Mouse (Mus musculus) liver, embryonic 15.5 days (tissue): ENCODE data around the gene Psmd12. TPM values are rescaled to one million over a fixed set of nuclear protein-coding genes. Genes with fewer than 3 reads are reported as not detected.
"Not testable (repeated sequence)": the region's sequence is repeated elsewhere in the genome, so short reads cannot be mapped to it uniquely, and the experiment has no call there.

Experiments used
- ATAC-seq: fragments of 200-750 bp; cut with Nextera tagmentation; 2 replicates; pipeline ENCODE4 v1.8.0; 2017; ENCODE audit warnings: moderate number of reproducible peaks, mild to moderate bottlenecking, moderate library complexity; ENCODE audit not compliant: insufficient read depth
- H3K27ac ChIP-seq: fragments of 300-500 bp; sonication (generic); replicated peaks from 2 replicates; pipeline ENCODE4 v1.5.1; 2015; ENCODE audit warnings: mild to moderate bottlenecking, inconsistent platforms
- H3K27me3 ChIP-seq: fragments of 300-500 bp; sonication (generic); 2 replicates; pipeline ENCODE4 v1.6.1; 2015; ENCODE audit warnings: mild to moderate bottlenecking, inconsistent platforms
- H3K36me3 ChIP-seq: fragments of 300-500 bp; sonication (generic); replicated peaks from 2 replicates; pipeline ENCODE4 v1.6.1; 2015; ENCODE audit warnings: moderate library complexity, mild to moderate bottlenecking, inconsistent platforms
- H3K4me1 ChIP-seq: fragments of 300-500 bp; sonication (generic); replicated peaks from 2 replicates; pipeline ENCODE4 v1.6.1; 2015; ENCODE audit warnings: inconsistent platforms
- H3K4me2 ChIP-seq: fragments of 300-500 bp; sonication (generic); 2 replicates; pipeline ENCODE4 v1.6.1; 2015; ENCODE audit warnings: moderate library complexity, mild to moderate bottlenecking, inconsistent platforms
- H3K4me3 ChIP-seq: fragments of 300-500 bp; sonication (generic); replicated peaks from 2 replicates; pipeline ENCODE4 v1.5.1; 2015; ENCODE audit warnings: mild to moderate bottlenecking, inconsistent platforms
- H3K9ac ChIP-seq: fragments of 300-500 bp; sonication (generic); 2 replicates; pipeline ENCODE4 v1.6.1; 2015; ENCODE audit warnings: moderate library complexity, mild to moderate bottlenecking, inconsistent platforms
- H3K9me3 ChIP-seq: fragments of 300-500 bp; sonication (generic); replicated peaks from 2 replicates; pipeline ENCODE4 v1.6.1; 2016; ENCODE audit warnings: inconsistent platforms
- WGBS: fragments of 180-500 bp; shearing (Covaris S2); methylation state at CpG from one replicate; pipeline ENCODE4 v1.1.7; 2015; ENCODE audit warnings: mixed read lengths; ENCODE audit not compliant: insufficient replicate concordance; 5-methylcytosine and 5-hydroxymethylcytosine counted together
- polyA plus RNA-seq: library from polyadenylated mRNA; unstranded; fragments of >200 nt; fragmentation: Nextera tagmentation; extraction: Ambion mirVana; gene quantifications from 2 replicates; pipeline ENCODE4 v1.2.1, GENCODE M21; 2015

Psmd12 gene
- polyA plus RNA-seq, 1 experiment from 2014 or later: 88.4 TPM

- Histone ChIP-seq H3K9ac (no peak overlapping the region), H3K4me2 (no peak overlapping the region), H3K36me3 (no peaks in the 10 kb centered on the region), H3K4me3 (no peak overlapping the region), H3K27ac (no peak overlapping the region), H3K27me3 (no peaks in the 10 kb centered on the region), H3K9me3 (no peaks in the 10 kb centered on the region), H3K4me1 (peaks cover 40% of the 10 kb centered on the region)
- 83% methylated on average over 3 of the region's 3 CpGs for WGBS
- ATAC-seq: no peak
Measured at GRCm38 (mm10) chr11:107472304-107472703, 7.0 kb upstream of the Psmd12 start.

DNA sequence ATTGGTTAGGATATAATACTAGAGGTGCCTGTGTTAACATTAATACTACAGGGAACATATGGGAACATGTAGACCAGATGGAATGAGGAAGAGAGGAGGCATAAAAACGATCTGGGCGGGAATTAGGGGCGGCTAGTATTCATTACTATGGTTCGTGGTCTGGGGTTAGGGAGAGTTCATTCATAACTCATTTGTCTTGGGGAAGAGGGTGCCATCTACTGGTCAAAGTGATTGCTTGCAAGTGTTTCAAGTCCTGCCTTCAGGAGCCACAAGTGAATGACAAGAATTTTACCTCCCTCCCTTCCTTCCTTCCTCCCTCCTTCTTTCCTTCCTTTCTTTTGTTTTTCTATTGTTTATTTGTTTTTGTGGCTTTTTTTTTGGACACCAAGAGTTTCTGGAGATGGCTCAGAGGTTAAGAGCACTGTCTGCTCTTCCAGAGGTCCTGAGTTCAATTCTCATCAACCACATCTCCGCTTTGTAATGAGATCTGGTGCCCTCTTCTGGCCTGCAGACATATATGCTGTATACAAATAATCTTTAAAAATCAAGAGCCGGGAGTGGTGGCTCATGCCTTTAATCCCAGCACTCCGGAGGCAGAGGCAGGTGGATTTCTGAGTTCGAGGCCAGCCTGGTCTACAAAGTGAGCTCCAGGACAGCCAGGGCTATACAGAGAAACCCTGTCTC is 6.0 kb upstream of the Psmd12 start:
- 16% methylated on average over 8 of the region's 8 CpGs for WGBS
- Histone ChIP-seq H3K9me3 (no peaks in the 10 kb centered on the region), H3K4me2 (peak overlapping the region; percentile 23)

GRCm38 (mm10) chr11:107479862-107480203 is 549 bp downstream of the Psmd12 start:
- Histone ChIP-seq H3K4me3 (peak overlapping the region; percentile 91), H3K27ac (peak overlapping the region; percentile 83), H3K4me1 (peaks cover 34% of the 10 kb centered on the region), H3K9ac (peak overlapping the region; percentile 95), H3K9me3 (no peaks in the 10 kb centered on the region), H3K4me2 (peak overlapping the region; percentile 73), H3K36me3 (peaks cover 5% of the 10 kb centered on the region), H3K27me3 (no peaks in the 10 kb centered on the region)
- ATAC-seq: no peak
- 1% methylated on average over 10 of the region's 10 CpGs for WGBS

More for the DNA sequence above, 6.0 kb upstream of the Psmd12 start:
- Histone ChIP-seq H3K4me3 (no peak overlapping the region), H3K27ac (no peak overlapping the region), H3K36me3 (no peaks in the 10 kb centered on the region), H3K27me3 (no peaks in the 10 kb centered on the region), H3K4me1 (peaks cover 31% of the 10 kb centered on the region), H3K9ac (no peak overlapping the region)
- no peak for ATAC-seq

GRCm38 (mm10) chr11:107484341-107484740 is 5.1 kb downstream of the Psmd12 start:
- Histone ChIP-seq H3K4me1 (peaks cover 31% of the 10 kb centered on the region), H3K4me2 (no peak overlapping the region), H3K9me3 (no peaks in the 10 kb centered on the region), H3K4me3 (no peak overlapping the region), H3K27me3 (no peaks in the 10 kb centered on the region), H3K9ac (no peak overlapping the region), H3K36me3 (peaks cover 47% of the 10 kb centered on the region), H3K27ac (no peak overlapping the region)
- WGBS: 82% methylated on average over 3 of the region's 3 CpGs
- ATAC-seq: no peak

- 66% methylated on average over 8 of the region's 8 CpGs for WGBS
- no peak for ATAC-seq
- Histone ChIP-seq H3K4me1 (no peaks in the 10 kb centered on the region), H3K4me2 (no peak overlapping the region), H3K27ac (no peak overlapping the region), H3K4me3 (no peak overlapping the region), H3K9ac (no peak overlapping the region), H3K9me3 (no peaks in the 10 kb centered on the region), H3K27me3 (no peaks in the 10 kb centered on the region), H3K36me3 (peaks cover 24% of the 10 kb centered on the region)
Measured at GRCm38 (mm10) chr11:107502801-107503200, 23.5 kb downstream of the Psmd12 start.

- H3K36me3 ChIP-seq, H3K27ac ChIP-seq, H3K9ac ChIP-seq, H3K9me3 ChIP-seq, ATAC-seq, H3K27me3 ChIP-seq, H3K4me2 ChIP-seq, H3K4me1 ChIP-seq, H3K4me3 ChIP-seq: not testable (repeated sequence)
- WGBS: 77% methylated on average over 3 of the region's 4 CpGs
Measured at GRCm38 (mm10) chr11:107504364-107504763, 25.1 kb downstream of the Psmd12 start.

DNA sequence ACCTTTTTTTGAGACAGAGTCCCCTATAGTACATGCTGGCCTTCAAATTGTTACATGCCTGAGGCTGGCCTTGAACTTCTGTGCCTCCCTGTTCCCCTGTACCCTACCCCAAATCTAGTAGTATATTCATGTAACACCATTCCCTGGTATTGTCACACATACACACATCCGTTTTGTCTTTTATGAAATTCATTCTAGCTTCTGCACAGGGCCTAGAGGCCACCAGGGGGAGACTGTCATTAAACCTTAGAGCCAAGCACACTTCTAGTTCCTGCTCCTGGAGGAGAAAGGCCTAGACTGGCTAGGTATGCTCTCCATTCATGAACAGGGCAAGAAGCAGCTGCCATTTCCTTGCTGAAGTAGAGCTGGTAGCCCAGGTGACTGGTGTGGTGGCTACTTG is 27.0 kb downstream of the Psmd12 start:
- Histone ChIP-seq H3K27me3 (peaks cover 9% of the 10 kb centered on the region), H3K4me3 (no peak overlapping the region), H3K4me1 (peaks cover 14% of the 10 kb centered on the region), H3K4me2 (no peak overlapping the region), H3K9me3 (no peaks in the 10 kb centered on the region), H3K27ac (no peak overlapping the region), H3K9ac (no peak overlapping the region), H3K36me3 (no peaks in the 10 kb centered on the region)
- ATAC-seq: no peak
- 25% methylated on average over 1 of the region's 1 CpGs for WGBS

GRCm38 (mm10) chr11:107509631-107510338 is 30.5 kb downstream of the Psmd12 start:
- peaks cover 9% of the 10 kb centered on the region for H3K27me3 ChIP-seq
- H3K36me3 ChIP-seq: no peaks in the 10 kb centered on the region
- no peak overlapping the region for H3K4me3 ChIP-seq
- 25% methylated on average over 11 of the region's 11 CpGs for WGBS
- ATAC-seq: no peak
- H3K9ac ChIP-seq: no peak overlapping the region
- no peak overlapping the region for H3K27ac ChIP-seq
- peaks cover 15% of the 10 kb centered on the region for H3K4me1 ChIP-seq
- no peaks in the 10 kb centered on the region for H3K9me3 ChIP-seq
- peak overlapping the region; percentile 35; the same call in 1 of the 2 replicates for H3K4me2 ChIP-seq

DNA sequence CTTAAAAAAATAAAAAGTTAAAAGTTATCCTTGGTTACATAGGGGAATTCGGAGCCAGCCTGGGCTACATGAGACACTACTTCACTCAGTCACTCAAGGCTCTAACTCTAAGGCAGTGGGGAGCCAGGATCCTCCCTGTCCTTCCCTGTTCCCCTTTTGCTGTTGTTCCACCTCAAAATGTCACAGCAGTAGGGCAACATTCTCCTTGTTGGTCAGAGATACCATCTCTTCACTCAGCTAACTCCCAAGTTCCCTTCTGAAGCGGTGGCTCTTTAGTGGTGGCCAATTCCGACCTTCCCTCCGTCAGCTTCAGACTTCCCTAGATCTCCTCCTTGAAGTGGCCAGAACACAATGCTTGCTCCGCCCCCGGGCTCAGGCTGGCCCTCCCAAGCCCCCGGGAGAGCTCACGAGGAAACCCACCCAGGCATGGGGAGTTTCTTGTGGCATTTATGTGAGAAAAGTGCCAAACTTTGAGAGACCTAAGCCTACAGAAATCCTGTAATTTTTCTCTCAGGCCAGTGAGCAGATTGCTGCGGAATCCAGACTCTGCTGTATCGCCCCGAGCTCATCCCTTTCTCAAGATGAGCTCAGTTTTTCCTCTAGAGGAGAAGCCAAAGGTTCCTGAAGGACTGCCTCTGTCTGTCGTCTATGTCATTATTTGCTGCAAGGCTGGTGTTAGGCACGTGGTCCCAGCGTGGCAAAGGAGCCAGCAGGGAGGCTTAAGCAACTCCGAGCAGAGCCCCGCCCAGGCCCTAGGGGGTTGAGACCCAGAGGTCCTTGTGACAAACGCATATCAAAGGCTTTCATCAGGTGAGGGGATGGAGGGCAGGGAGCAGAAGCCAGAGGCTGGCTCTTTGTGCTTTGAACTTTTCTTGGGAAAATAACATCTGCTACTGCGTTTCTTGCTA is 31.3 kb downstream of the Psmd12 start:
- 4% methylated on average over 18 of the region's 18 CpGs for WGBS

DNA sequence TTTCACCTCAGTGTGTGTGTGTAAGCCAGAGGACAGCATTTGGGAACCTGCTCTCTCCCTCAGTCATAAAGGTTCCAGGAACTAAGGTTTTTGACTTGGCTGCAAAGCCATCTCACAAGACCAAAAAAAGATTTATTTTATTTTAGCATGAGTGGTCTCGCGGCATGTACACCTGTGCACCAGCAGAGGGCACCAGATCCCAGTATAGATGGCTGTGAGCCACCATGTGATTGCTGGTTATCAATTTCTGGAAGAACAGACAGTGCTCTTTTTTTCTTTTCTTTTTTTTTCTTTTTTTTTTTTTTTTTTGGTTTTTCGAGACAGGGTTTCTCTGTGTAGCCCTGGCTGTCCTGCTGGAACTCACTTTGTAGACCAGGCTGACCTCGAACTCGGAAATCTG is 32.7 kb downstream of the Psmd12 start:
- 32% methylated on average over 5 of the region's 5 CpGs for WGBS
- not testable (repeated sequence) for H3K9ac ChIP-seq, H3K27ac ChIP-seq, ATAC-seq, H3K9me3 ChIP-seq, H3K36me3 ChIP-seq, H3K27me3 ChIP-seq, H3K4me2 ChIP-seq, H3K4me3 ChIP-seq
- H3K4me1 ChIP-seq: peaks cover 15% of the 10 kb centered on the region

More for the DNA sequence above, 31.3 kb downstream of the Psmd12 start:
- H3K27me3 ChIP-seq: peaks cover 9% of the 10 kb centered on the region
- H3K4me3 ChIP-seq: no peak overlapping the region
- peak; percentile 28; the same call in 1 of the 2 replicates for ATAC-seq
- H3K36me3 ChIP-seq: no peaks in the 10 kb centered on the region
- H3K4me1 ChIP-seq: peaks cover 15% of the 10 kb centered on the region
- no peak overlapping the region for H3K27ac ChIP-seq
- H3K9ac ChIP-seq: no peak overlapping the region
- H3K9me3 ChIP-seq: no peaks in the 10 kb centered on the region
- H3K4me2 ChIP-seq: peak overlapping the region; percentile 35

DNA sequence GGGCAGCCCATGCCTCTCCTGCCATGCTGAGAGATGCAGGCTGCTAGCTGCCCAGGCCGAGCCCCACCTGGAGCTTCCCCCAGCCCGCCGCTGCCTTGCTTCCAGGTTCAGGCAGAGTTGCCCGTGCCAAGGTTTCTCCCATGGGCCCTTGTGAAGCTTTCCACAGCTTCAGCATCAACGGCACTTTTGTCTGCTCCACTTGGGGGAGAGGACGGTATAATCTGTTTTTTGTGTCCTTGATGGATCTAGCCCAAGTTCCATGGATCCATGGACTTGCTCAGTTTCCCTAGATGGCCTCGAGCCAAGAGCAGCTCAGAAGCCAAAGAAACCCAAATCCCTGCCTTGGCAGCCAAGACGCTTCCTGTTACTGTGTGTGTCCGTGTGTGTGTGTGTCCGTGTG is 33.8 kb downstream of the Psmd12 start:
- H3K36me3 ChIP-seq: no peaks in the 10 kb centered on the region
- peaks cover 15% of the 10 kb centered on the region for H3K4me1 ChIP-seq
- no peak overlapping the region for H3K4me3 ChIP-seq
- no peak overlapping the region for H3K9ac ChIP-seq
- ATAC-seq: no peak
- H3K27me3 ChIP-seq: peaks cover 9% of the 10 kb centered on the region
- 71% methylated on average over 10 of the region's 10 CpGs for WGBS
- no peak overlapping the region for H3K4me2 ChIP-seq
- no peaks in the 10 kb centered on the region for H3K9me3 ChIP-seq
- no peak overlapping the region for H3K27ac ChIP-seq
